Mouse (Mus musculus) CD4-positive helper T cell, adult 2 months (primary cell): ENCODE results near the gene Slc11a2.
A peak's percentile ranks its signal among the peaks of the same experiment; 100 is the strongest.
"Not testable (repeated sequence)": the region's sequence is repeated elsewhere in the genome, so short reads cannot be mapped to it uniquely, and the experiment has no call there.

ENCODE experiments used
- DNase-seq: peaks from one replicate; pipeline ENCODE4 v3.0.0-alpha.2; 2012; ENCODE audit warnings: low read depth, missing footprints, low spot score

Gene Slc11a2

GRCm38 (mm10) chr15:100436112-100436511, 11.2 kb upstream of the Slc11a2 start:
- no peak for DNase-seq

- DNase-seq, result no peak
Observed at GRCm38 (mm10) chr15:100433234-100433633, 8.4 kb upstream of the Slc11a2 start.

GRCm38 (mm10) chr15:100429959-100430565, 5.2 kb upstream of the Slc11a2 start:
- DNase-seq, result no peak

GRCm38 (mm10) chr15:100428296-100428905, 3.5 kb upstream of the Slc11a2 start:
- DNase-seq, result no peak

GRCm38 (mm10) chr15:100423916-100424315, 956 bp downstream of the Slc11a2 start:
- DNase-seq, result peak; percentile 30

DNA sequence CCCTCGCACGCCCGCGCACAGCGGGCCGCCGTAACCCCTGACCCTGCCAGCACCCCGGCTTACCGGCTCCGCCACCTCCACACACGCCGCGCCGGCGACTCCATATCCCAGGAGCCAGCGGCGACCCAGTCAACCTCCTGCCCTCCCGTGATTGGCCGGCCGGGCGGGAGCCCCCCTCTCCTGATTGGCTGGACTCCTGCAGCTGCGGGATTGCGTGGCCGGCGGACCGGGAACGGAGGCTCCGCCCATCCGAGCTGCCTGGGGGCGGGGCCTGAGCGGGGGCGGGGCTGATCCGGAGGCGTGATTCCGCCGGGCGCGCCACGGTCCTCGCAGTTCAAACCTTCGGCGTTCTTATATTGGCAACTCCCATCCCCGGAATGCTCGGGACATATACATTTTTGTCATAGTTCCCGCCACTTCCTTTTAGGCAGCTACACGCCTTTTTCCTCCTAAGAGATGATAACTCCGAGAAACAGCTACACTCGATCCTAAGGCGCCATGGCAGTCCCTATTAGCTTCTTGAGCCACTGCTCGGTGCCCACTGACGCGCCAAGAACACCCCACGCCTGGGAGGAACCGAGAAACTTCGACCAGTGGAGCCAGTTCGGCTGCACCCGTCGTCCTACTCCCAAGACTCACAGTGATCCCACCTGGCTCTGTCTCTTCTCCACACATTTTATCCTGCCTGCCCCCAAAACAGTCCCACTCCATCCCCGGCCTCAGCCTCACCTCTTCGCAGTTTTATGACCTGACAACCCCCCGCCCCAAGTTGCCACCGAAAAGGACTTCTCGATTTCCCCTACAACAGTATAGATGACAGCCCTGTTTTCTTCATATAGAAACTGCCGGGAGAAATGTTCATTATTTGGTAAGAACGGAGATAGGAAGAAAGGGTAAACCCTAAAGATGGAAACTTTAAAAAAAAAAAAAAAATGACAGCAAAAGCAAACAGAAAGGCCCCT, 1.7 kb downstream of the Slc11a2 start:
- peak; percentile 94 for DNase-seq

DNA sequence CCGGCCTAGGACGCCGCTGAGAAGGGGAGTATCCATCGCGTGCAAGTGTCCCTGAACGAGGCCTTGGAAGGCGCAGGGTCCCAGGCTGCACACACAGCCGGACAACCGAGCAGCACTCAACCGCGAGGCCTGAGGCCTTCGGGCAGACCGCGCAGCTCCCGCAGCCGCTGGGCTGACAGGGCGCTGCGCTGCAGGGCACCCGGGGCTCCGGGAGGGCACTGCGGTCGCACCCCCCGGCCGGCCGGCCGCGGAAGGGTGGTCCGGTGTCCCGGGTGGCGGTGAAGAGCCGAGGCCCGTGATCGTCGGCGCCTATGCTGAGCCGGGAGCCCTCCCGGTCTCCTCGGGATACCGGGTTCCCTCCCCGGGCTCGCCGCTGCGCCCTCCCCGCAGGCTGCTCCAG, 2.4 kb downstream of the Slc11a2 start:
- DNase-seq, result no peak

GRCm38 (mm10) chr15:100421758-100422197, 3.1 kb downstream of the Slc11a2 start, which contains the start of gene Gm5475:
Gene Gm5475, plus strand, starts transcription at chr15:100422147.
- not testable (repeated sequence) for DNase-seq

DNA sequence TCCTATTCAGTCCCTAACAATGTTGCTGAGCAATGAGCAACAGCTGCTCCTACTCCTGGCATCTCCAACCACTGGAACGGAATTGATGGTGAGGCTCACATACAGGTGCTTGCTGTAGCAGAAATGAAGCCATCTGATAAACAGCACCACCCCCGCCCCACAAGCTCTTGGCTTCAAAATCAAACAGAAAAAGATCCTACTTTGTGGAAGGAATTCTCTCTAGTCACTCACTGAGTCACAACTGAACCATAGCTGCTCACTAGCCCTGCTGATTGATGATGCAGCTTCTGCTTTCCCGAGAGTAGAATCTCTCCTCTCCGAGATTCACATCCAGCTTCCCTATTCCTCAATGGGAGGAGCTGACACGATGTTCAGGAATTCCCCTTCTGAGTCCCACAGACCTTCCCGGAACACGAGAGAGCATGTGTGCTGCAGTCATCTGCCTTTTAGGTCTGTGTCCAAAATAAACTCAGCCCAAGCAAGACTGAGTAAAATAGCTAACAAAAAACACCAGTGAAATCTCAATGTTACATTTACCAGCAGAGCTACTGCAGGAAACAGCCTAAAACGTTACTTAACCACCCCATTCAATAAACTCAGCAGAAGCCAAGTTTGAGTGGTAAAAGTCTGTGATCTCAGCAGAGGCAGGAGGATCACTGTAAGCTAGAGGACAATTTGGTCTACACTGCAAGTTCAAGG, 3.7 kb downstream of the Slc11a2 start:
- DNase-seq, result peak; percentile 27

GRCm38 (mm10) chr15:100419901-100420745, 4.7 kb downstream of the Slc11a2 start:
- DNase-seq, result peak; percentile 58

- no peak for DNase-seq
Observed at GRCm38 (mm10) chr15:100419311-100419710, 5.6 kb downstream of the Slc11a2 start.

GRCm38 (mm10) chr15:100417854-100418450, 6.9 kb downstream of the Slc11a2 start:
- DNase-seq, result no peak

GRCm38 (mm10) chr15:100415684-100416083, 9.2 kb downstream of the Slc11a2 start:
- no peak for DNase-seq

GRCm38 (mm10) chr15:100414942-100415341, 9.9 kb downstream of the Slc11a2 start:
- DNase-seq, result no peak

GRCm38 (mm10) chr15:100414011-100414410, 10.9 kb downstream of the Slc11a2 start:
- peak; percentile 65 for DNase-seq

DNA sequence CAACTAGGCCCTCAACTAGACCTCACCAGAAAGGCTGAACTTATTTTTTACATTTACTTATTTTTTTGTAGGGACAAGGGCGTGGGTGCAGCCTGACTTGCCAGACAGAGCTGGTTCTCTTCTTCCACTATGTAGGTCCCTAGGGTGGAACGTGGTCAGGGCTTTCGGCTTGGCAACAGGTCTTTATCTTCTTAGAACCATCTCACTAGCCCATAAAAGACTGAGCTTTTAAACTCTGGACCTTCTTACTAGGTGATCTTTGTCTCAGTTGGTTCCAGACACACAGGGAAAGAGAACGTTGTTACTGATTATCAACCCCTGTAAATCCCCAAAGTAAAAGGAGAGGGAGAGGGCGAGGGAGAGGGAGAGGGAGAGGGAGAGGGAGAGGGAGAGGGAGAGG, 11.6 kb downstream of the Slc11a2 start:
- DNase-seq, result no peak

DNA sequence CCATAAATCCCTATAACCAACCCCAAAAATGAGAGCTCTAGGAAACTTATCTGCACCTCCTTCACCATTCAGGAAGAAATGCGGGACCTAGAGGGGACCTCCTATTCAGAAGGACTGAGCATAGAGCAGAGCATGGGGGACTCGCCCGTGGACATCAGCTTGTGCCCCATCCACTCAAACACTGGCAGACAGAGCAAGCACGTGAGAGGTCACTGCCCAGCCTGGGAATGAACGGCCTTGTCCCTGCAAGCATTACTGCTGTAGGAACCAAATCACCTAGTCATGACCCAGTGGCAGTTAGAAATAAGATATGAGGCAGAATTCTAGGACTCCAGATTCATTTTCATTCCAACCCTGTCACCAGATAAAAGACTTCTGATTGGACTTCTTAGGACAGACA, 13.1 kb downstream of the Slc11a2 start:
- no peak for DNase-seq

GRCm38 (mm10) chr15:100410918-100411672, 13.8 kb downstream of the Slc11a2 start:
- peak; percentile 52 for DNase-seq

- DNase-seq, result no peak
Observed at GRCm38 (mm10) chr15:100406088-100406487, 18.8 kb downstream of the Slc11a2 start.
